Mouse (Mus musculus) megakaryocyte, embryonic 14.5 days (primary cell): ENCODE results near the gene Vmn1r40. TPM values are rescaled to one million over a fixed set of nuclear protein-coding genes. Genes with fewer than 3 reads are reported as not detected.

Experiments
- H3K27me3 ChIP-seq: replicated peaks from 2 replicates; pipeline ENCODE3; 2012; ENCODE audit warnings: inconsistent platforms
- H3K36me3 ChIP-seq: replicated peaks from 2 replicates; pipeline ENCODE3; 2012; ENCODE audit warnings: low read length, inconsistent platforms, mixed read lengths
- H3K4me1 ChIP-seq: 2 replicates; pipeline ENCODE4 v1.6.1; 2012; ENCODE audit warnings: inconsistent platforms
- H3K4me3 ChIP-seq: replicated peaks from 2 replicates; pipeline ENCODE3; 2012; ENCODE audit warnings: moderate library complexity, mild to moderate bottlenecking, inconsistent platforms
- H3K9me3 ChIP-seq: 2 replicates; pipeline ENCODE4 v1.6.1; 2012; ENCODE audit warnings: inconsistent platforms
- FLI1 ChIP-seq: IDR thresholded peaks from 2 replicates; pipeline ENCODE4 v1.6.1; 2012; ENCODE audit warnings: low read length, inconsistent platforms, mixed read lengths
- GATA1 ChIP-seq: IDR thresholded peaks from 3 replicates; pipeline ENCODE4 v1.6.1; 2012; ENCODE audit warnings: mixed read lengths, low read length, inconsistent platforms, borderline replicate concordance
- polyA plus RNA-seq: library from polyadenylated mRNA; stranded (reverse); fragments of >175 nt; gene quantifications from 2 replicates; pipeline ENCODE4 v1.2.3, GENCODE M21; 2012; ENCODE audit warnings: low replicate concordance; ENCODE audit not compliant: insufficient read depth

Gene Vmn1r40
- not detected in 2 replicates for polyA plus RNA-seq

GRCm38 (mm10) chr6:89707240-89707639 lies at the start of gene Vmn1r40:
Gene Vmn1r40, plus strand, starts transcription at chr6:89707540.
- no peaks in the 10 kb centered on the region for H3K27me3 ChIP-seq

GRCm38 (mm10) chr6:89658342-89658741 lies 49.0 kb upstream of the Vmn1r40 start:
- Histone ChIP-seq H3K9me3 (no peaks in the 10 kb centered on the region), H3K27me3 (peaks cover 31% of the 10 kb centered on the region), H3K4me1 (peaks cover 21% of the 10 kb centered on the region), H3K36me3 (no peaks in the 10 kb centered on the region), H3K4me3 (no peak overlapping the region)
- TF ChIP-seq FLI1 (no peak), GATA1 (no peak)

More at GRCm38 (mm10) chr6:89707240-89707639, at the start of gene Vmn1r40:
- TF ChIP-seq GATA1 (no peak), FLI1 (no peak)
- H3K4me1 ChIP-seq = no peaks in the 10 kb centered on the region
- peaks cover 10% of the 10 kb centered on the region for H3K9me3 ChIP-seq
- H3K36me3 ChIP-seq = no peaks in the 10 kb centered on the region
- no peak within 1 kb of the TSS for H3K4me3 ChIP-seq

- H3K27me3 ChIP-seq = peaks cover 31% of the 10 kb centered on the region
- no peak overlapping the region for H3K4me3 ChIP-seq
- TF ChIP-seq FLI1 (no peak), GATA1 (no peak)
- H3K9me3 ChIP-seq = peaks cover 2% of the 10 kb centered on the region; the same call in 1 of the 2 replicates
- no peaks in the 10 kb centered on the region for H3K36me3 ChIP-seq
- H3K4me1 ChIP-seq = peaks cover 21% of the 10 kb centered on the region
These were observed 48.4 kb upstream of the Vmn1r40 start for GRCm38 (mm10) chr6:89658931-89659330.

- Histone ChIP-seq H3K27me3 (peaks cover 25% of the 10 kb centered on the region), H3K4me1 (peaks cover 21% of the 10 kb centered on the region), H3K36me3 (peaks cover 2% of the 10 kb centered on the region), H3K9me3 (peaks cover 4% of the 10 kb centered on the region; the same call in 1 of the 2 replicates), H3K4me3 (no peak overlapping the region)
- TF ChIP-seq FLI1 = no peak
- no peak for TF ChIP-seq GATA1
These were observed 47.5 kb upstream of the Vmn1r40 start for GRCm38 (mm10) chr6:89659692-89660423.

GRCm38 (mm10) chr6:89660490-89660889 lies 46.9 kb upstream of the Vmn1r40 start:
- TF ChIP-seq FLI1 (no peak), GATA1 (no peak)
- no peak overlapping the region for H3K4me3 ChIP-seq
- peaks cover 22% of the 10 kb centered on the region for H3K4me1 ChIP-seq
- H3K27me3 ChIP-seq = peaks cover 22% of the 10 kb centered on the region
- H3K36me3 ChIP-seq = peaks cover 2% of the 10 kb centered on the region
- H3K9me3 ChIP-seq = peaks cover 4% of the 10 kb centered on the region; the same call in 1 of the 2 replicates

GRCm38 (mm10) chr6:89662521-89662920 lies 44.8 kb upstream of the Vmn1r40 start:
- H3K9me3 ChIP-seq = peaks cover 4% of the 10 kb centered on the region; the same call in 1 of the 2 replicates
- H3K4me3 ChIP-seq = no peak overlapping the region
- H3K36me3 ChIP-seq = peaks cover 2% of the 10 kb centered on the region
- peaks cover 18% of the 10 kb centered on the region for H3K4me1 ChIP-seq
- no peak for TF ChIP-seq GATA1
- no peak for TF ChIP-seq FLI1
- peaks cover 12% of the 10 kb centered on the region for H3K27me3 ChIP-seq

- Histone ChIP-seq H3K9me3 (peaks cover 4% of the 10 kb centered on the region; the same call in 1 of the 2 replicates), H3K4me3 (no peak overlapping the region), H3K4me1 (peaks cover 3% of the 10 kb centered on the region; the same call in 1 of the 2 replicates), H3K36me3 (peaks cover 2% of the 10 kb centered on the region), H3K27me3 (peaks cover 13% of the 10 kb centered on the region)
- no peak for TF ChIP-seq GATA1
- no peak for TF ChIP-seq FLI1
These were observed 42.2 kb upstream of the Vmn1r40 start for GRCm38 (mm10) chr6:89665155-89665554.

GRCm38 (mm10) chr6:89665667-89666066 lies 41.7 kb upstream of the Vmn1r40 start:
- Histone ChIP-seq H3K4me1 (peaks cover 6% of the 10 kb centered on the region; the same call in 1 of the 2 replicates), H3K36me3 (peaks cover 2% of the 10 kb centered on the region), H3K27me3 (peaks cover 9% of the 10 kb centered on the region)

GRCm38 (mm10) chr6:89666976-89667375 lies 40.4 kb upstream of the Vmn1r40 start:
- Histone ChIP-seq H3K27me3 (peaks cover 4% of the 10 kb centered on the region), H3K36me3 (peaks cover 2% of the 10 kb centered on the region), H3K4me3 (no peak overlapping the region), H3K4me1 (peaks cover 9% of the 10 kb centered on the region; the same call in 1 of the 2 replicates), H3K9me3 (peaks cover 4% of the 10 kb centered on the region; the same call in 1 of the 2 replicates)
- no peak for TF ChIP-seq FLI1
- TF ChIP-seq GATA1 = no peak

More at GRCm38 (mm10) chr6:89665667-89666066, 41.7 kb upstream of the Vmn1r40 start:
- Histone ChIP-seq H3K4me3 (no peak overlapping the region), H3K9me3 (peaks cover 4% of the 10 kb centered on the region; the same call in 1 of the 2 replicates)
- TF ChIP-seq FLI1 = no peak
- TF ChIP-seq GATA1 = no peak

- Histone ChIP-seq H3K9me3 (no peaks in the 10 kb centered on the region), H3K27me3 (peaks cover 14% of the 10 kb centered on the region), H3K36me3 (no peaks in the 10 kb centered on the region), H3K4me1 (peaks cover 9% of the 10 kb centered on the region; the same call in 1 of the 2 replicates), H3K4me3 (no peak overlapping the region)
- no peak for TF ChIP-seq FLI1
- no peak for TF ChIP-seq GATA1
These were observed 37.8 kb upstream of the Vmn1r40 start for GRCm38 (mm10) chr6:89669556-89669955.
